Mouse (Mus musculus) midbrain, embryonic 14.5 days (tissue): ENCODE results near the gene Zmynd15. TPM values are rescaled to one million over a fixed set of nuclear protein-coding genes. Genes with fewer than 3 reads are reported as not detected.

Experiments used
- ATAC-seq: fragments of 200-750 bp; cut with Nextera tagmentation; 2 replicates; pipeline ENCODE4 v1.8.0; 2017; ENCODE audit warnings: moderate number of reproducible peaks, moderate library complexity; ENCODE audit not compliant: low FRiP score, low TSS enrichment
- DNase-seq: peaks from one replicate; pipeline ENCODE4 v3.0.0-alpha.2; 2015
- H3K27ac ChIP-seq: fragments of 300-500 bp; sonication (generic); replicated peaks from 2 replicates; pipeline ENCODE4 v1.5.1; 2014; ENCODE audit warnings: mild to moderate bottlenecking, low read depth, low read length, moderate library complexity
- H3K27me3 ChIP-seq: fragments of 300-500 bp; sonication (generic); 2 replicates; pipeline ENCODE4 v1.6.1; 2014; ENCODE audit warnings: low read length, control low read depth, mixed read lengths; ENCODE audit not compliant: control insufficient read depth, insufficient read depth
- H3K36me3 ChIP-seq: fragments of 300-500 bp; sonication (generic); 2 replicates; pipeline ENCODE4 v1.6.1; 2014; ENCODE audit warnings: low read length, control low read depth; ENCODE audit not compliant: control insufficient read depth, insufficient read depth
- H3K4me1 ChIP-seq: fragments of 300-500 bp; sonication (generic); 2 replicates; pipeline ENCODE4 v1.6.1; 2014; ENCODE audit warnings: mild to moderate bottlenecking, antibody characterized with exemption, low read length, control low read depth; ENCODE audit not compliant: control insufficient read depth, insufficient read depth
- H3K4me2 ChIP-seq: fragments of 300-500 bp; sonication (generic); 2 replicates; pipeline ENCODE4 v1.6.1; 2014; ENCODE audit warnings: mild to moderate bottlenecking, low read length, moderate library complexity
- H3K4me3 ChIP-seq: fragments of 300-500 bp; sonication (generic); replicated peaks from 2 replicates; pipeline ENCODE4 v1.5.1; 2014; ENCODE audit warnings: low read depth, low read length
- H3K9ac ChIP-seq: fragments of 300-500 bp; sonication (generic); replicated peaks from 2 replicates; pipeline ENCODE4 v1.6.1; 2014; ENCODE audit warnings: mild to moderate bottlenecking, low read length, moderate library complexity
- H3K9me3 ChIP-seq: fragments of 300-500 bp; sonication (generic); 2 replicates; pipeline ENCODE4 v1.6.1; 2016; ENCODE audit warnings: low read length, control low read depth, mixed read lengths; ENCODE audit not compliant: control insufficient read depth
- WGBS: fragments of 180-500 bp; shearing (Covaris S2); extraction: QIAGEN DNeasy Blood & Tissue Kit; methylation state at CpG from one replicate; pipeline ENCODE4 v1.1.7; 2014; 5-methylcytosine and 5-hydroxymethylcytosine counted together
- polyA plus RNA-seq: library from polyadenylated mRNA; unstranded; fragments of >200 nt; fragmentation: Nextera tagmentation; extraction: Ambion mirVana; gene quantifications from 2 replicates; pipeline ENCODE4 v1.2.1, GENCODE M21; 2014

Gene Zmynd15
- polyA plus RNA-seq, 1 experiment from 2014 or later, result 0.24 TPM

DNA sequence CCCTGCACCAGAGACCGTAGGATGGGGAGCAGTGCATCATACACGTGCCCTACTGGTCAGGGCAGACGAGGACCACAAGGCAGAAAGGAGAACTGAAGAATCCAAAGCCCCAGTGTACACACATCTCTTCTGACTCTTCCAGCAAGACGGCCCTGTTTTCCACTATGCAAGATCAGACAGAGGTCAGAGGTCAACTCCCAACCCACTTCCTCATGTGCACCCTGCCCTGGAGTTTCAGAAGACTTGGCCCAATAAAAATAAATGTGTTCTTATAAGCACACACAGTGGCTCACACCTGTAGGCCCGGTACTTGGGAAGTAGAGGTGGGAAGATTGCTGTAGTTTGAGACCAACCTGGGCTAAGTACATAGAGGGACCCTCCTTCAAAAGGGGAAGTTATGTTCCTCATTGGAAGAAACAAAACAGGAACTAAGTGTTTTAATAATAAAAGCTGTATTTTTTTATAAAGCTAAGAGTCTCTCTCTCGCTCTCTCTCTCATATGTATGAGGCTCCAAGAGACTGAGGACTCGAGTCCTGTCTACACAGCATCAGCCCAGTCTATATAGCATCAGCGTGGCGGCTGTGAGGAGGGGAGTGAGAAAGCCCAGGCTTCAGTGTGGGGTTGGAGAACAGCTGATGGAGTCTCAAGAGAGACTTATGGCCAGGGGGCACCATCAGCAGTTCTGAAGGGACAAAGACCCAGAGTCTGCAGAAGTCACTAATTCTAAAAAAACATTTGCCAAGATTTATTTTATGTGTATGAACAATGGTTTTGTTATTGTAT, 5.8 kb upstream of the Zmynd15 start:
- WGBS, result 91% methylated on average over 9 of the region's 9 CpGs
- ATAC-seq (no peak), DNase-seq (no peak)
- H3K36me3 ChIP-seq, result no peaks in the 10 kb centered on the region
- H3K4me3 ChIP-seq, result no peak overlapping the region
- H3K4me2 ChIP-seq, result peak overlapping the region; percentile 56; the same call in 1 of the 2 replicates
- H3K9me3 ChIP-seq, result no peaks in the 10 kb centered on the region
- peaks cover 21% of the 10 kb centered on the region; the same call in 1 of the 2 replicates for H3K4me1 ChIP-seq
- H3K27ac ChIP-seq, result no peak overlapping the region
- no peak overlapping the region for H3K9ac ChIP-seq
- peaks cover under 1% of the 10 kb centered on the region; the same call in 1 of the 2 replicates for H3K27me3 ChIP-seq

DNA sequence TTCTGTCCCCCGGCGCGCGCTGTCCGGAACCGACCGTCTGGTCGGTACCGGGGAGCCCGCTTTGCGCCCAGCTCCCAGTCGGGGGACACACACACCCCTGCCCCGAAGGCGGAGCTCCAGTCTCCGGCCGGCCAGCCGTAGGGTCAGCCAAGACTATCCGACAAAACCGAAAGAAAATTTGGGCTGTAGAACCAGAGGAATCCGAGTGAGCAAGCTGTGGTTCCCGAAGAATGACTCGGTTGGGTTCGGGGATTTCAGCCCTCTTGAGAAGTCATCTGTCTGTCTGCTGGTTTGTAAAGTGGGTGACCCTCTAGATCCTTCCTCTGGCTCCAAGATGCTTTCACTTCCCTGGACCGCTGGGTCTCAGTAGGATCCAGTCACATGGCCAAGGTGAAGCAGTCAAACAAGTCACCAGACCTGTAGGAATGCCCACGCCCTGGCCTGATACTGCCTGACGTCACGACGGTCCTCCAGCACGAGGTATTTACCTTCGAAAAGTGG, 418 bp downstream of the Zmynd15 start, which contains the start of gene Cxcl16:
Gene Cxcl16 (minus strand): TSS at position 384 of the 501 bp plus-strand sequence.
- DNase-seq, result no peak
- Histone ChIP-seq H3K9me3 (no peaks in the 10 kb centered on the region), H3K9ac (peak within 1 kb of the TSS; percentile 47), H3K36me3 (no peaks in the 10 kb centered on the region), H3K4me2 (peak within 1 kb of the TSS; percentile 56), H3K27me3 (peaks cover 24% of the 10 kb centered on the region), H3K27ac (no peak within 1 kb of the TSS), H3K4me3 (peak within 1 kb of the TSS; percentile 31), H3K4me1 (peaks cover 3% of the 10 kb centered on the region; the same call in 1 of the 2 replicates)
- WGBS, result 5% methylated on average over 30 of the region's 30 CpGs
- no peak for ATAC-seq

DNA sequence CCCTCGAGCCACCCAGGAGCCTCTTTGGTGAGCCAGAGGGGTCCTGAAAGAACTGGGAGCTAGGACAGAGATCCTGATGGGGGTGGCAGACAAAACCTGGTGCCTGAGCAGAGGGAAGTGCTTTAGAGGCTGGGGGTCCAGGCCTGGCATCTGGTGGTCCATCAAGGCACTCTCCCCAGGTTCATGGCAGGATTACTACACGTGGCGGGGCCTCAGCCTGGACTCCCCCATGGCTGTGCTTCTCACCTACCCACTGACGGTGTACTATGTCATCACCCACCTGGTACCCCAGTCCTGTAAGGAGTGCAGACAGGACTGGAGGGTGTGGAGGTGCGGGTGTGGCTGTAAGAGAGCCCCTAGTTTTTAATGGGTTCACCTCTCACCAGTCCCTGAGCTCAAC, 4.7 kb downstream of the Zmynd15 start:
- Histone ChIP-seq H3K9ac (no peak overlapping the region), H3K4me2 (no peak overlapping the region), H3K9me3 (no peaks in the 10 kb centered on the region), H3K36me3 (no peaks in the 10 kb centered on the region), H3K4me1 (peaks cover 8% of the 10 kb centered on the region; the same call in 1 of the 2 replicates), H3K4me3 (no peak overlapping the region), H3K27ac (no peak overlapping the region), H3K27me3 (peaks cover 24% of the 10 kb centered on the region)
- ATAC-seq, result no peak
- no peak for DNase-seq
- WGBS, result 79% methylated on average over 5 of the region's 5 CpGs

DNA sequence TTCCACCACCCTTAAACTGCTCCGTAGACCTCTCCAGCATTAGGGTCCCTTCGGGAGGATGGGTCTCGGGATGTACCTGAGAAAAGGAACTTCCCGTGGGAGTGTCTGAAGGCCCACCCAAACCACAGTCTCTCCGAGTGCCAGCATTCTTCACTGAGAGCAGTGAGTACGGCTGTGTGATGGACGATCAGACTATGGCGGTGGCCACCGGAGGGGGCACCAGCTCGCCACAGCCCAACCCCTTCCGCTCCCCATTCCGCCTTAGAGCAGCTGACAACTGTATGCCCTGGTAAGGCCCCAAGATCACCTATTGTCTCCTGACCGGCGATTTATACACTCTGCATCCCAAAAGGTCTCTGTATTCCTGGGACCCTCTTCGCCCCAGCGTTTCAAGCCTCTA, 6.0 kb downstream of the Zmynd15 start:
- peak overlapping the region; percentile 39 for H3K4me2 ChIP-seq
- H3K27ac ChIP-seq, result no peak overlapping the region
- DNase-seq, result no peak
- no peak overlapping the region for H3K4me3 ChIP-seq
- no peaks in the 10 kb centered on the region for H3K36me3 ChIP-seq
- WGBS, result 28% methylated on average over 16 of the region's 16 CpGs
- peaks cover 14% of the 10 kb centered on the region for H3K27me3 ChIP-seq
- H3K9me3 ChIP-seq, result no peaks in the 10 kb centered on the region
- peak overlapping the region; percentile 29; the same call in 1 of the 2 replicates for H3K9ac ChIP-seq
- no peak for ATAC-seq
- 0 out of 2 replicates have a peak, but pooled peaks cover 5% of the 10 kb centered on the region for H3K4me1 ChIP-seq

DNA sequence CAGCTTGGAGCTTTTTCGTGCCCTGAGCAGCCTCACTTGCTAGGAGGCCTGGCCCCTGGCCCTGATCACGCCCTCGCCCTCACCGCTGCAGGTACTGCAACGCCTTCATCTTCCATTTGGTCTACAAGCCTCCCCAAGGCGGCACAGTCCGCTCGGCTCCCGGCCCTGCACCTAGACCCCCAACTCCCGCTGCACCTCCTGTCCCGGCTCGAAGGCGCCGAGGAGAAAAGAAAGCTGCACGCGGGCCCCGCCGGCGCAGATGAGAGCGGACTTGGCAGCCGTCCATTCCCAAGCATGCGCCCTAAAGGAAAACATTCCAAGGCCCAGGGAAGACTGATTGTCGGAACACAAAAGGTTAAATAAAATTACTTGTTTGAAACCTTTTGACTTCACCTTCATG, 6.6 kb downstream of the Zmynd15 start:
- H3K27ac ChIP-seq, result no peak overlapping the region
- H3K9ac ChIP-seq, result peak overlapping the region; percentile 29; the same call in 1 of the 2 replicates
- H3K4me3 ChIP-seq, result no peak overlapping the region
- no peaks in the 10 kb centered on the region for H3K36me3 ChIP-seq
- DNase-seq, result peak; percentile 43
- WGBS, result 13% methylated on average over 23 of the region's 23 CpGs
- ATAC-seq, result no peak
- no peaks in the 10 kb centered on the region for H3K9me3 ChIP-seq
- 0 out of 2 replicates have a peak, but pooled peaks cover 5% of the 10 kb centered on the region for H3K4me1 ChIP-seq
- peaks cover 8% of the 10 kb centered on the region; the same call in 1 of the 2 replicates for H3K27me3 ChIP-seq
- H3K4me2 ChIP-seq, result peak overlapping the region; percentile 39

DNA sequence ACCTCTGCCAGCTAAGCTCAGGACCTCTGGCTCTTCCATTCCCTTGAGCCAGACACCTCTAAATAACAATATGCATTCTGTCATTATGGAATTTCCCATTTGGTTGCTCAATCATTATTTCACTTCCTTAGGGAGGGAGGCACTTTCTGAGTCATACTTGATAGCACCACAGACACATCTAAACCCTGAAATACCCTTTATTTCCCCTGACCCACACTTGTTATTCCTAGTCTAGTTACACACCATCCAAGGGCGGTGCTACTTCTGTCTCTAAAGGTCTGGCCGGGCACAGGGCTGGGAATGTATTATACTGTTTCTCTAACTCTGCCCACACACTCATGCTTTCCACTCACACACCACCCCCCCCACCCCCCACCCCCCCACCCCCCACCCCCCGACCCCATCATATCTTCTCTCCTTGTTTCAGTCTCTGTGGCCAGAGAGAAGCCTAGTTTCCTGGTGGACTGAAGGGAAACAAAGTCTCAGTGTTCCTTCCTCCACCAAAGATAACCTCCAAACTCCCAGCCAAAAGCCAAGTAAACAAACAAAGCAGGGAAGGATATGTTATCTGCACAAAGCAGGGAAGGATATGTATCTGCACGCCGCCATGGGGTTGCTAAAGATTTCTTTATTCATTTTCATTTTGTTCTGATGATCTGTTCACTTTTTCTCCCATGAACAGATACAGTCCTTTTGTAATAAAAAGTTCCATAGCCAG, 8.8 kb downstream of the Zmynd15 start:
- Histone ChIP-seq H3K4me2 (no peak overlapping the region), H3K9ac (no peak overlapping the region), H3K27me3 (peaks cover 7% of the 10 kb centered on the region; the same call in 1 of the 2 replicates), H3K27ac (no peak overlapping the region), H3K36me3 (no peaks in the 10 kb centered on the region), H3K4me3 (no peak overlapping the region), H3K4me1 (0 out of 2 replicates have a peak, but pooled peaks cover 5% of the 10 kb centered on the region), H3K9me3 (no peaks in the 10 kb centered on the region)
- 87% methylated on average over 5 of the region's 5 CpGs for WGBS
- ATAC-seq (no peak), DNase-seq (no peak)

DNA sequence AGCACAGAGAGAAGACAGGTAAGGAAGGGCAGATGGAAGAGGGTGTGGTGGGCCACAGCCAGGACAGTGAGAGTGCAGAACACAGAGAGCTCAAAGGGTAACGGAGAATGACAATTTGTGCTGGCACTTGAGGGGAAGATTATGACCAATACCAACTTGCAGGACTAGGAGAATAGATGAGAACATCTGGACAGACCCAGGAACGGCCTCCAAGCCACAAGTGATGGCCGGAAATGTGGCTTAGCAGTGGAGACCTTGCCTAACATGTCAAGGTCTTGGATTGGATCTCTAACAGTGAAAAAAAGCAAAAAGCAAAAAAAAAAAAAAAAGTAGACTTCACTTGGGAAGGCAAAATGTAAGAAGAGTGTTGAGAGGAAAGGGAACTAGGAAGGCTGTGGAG, 10.5 kb downstream of the Zmynd15 start:
- WGBS, result 87% methylated on average over 3 of the region's 3 CpGs

DNA sequence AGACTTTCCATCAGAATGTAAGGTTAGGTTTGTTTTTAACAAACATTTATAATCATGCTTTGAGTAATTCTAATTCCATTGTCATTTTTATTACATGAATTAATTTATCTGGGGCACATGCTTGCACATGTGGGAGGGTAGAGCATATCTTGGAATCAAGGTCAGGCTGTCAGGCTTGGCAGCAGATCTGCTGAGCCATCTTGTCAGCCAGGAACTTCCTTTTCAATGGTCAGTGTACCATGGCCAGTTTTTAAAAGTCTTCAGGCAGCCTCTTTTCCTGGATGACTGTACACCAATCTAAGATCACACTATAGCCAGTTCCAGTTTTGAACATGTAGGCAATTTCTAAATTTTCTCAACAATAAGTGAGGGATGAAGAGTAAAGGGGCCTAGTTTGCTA, 13.5 kb downstream of the Zmynd15 start:
- Histone ChIP-seq H3K4me2 (no peak overlapping the region), H3K4me1 (no peaks in the 10 kb centered on the region), H3K9ac (no peak overlapping the region), H3K36me3 (no peaks in the 10 kb centered on the region), H3K9me3 (no peaks in the 10 kb centered on the region), H3K27me3 (no peaks in the 10 kb centered on the region), H3K27ac (no peak overlapping the region), H3K4me3 (no peak overlapping the region)
- no peak for DNase-seq
- ATAC-seq, result no peak

More for the DNA sequence above, 10.5 kb downstream of the Zmynd15 start:
- 0 out of 2 replicates have a peak, but pooled peaks cover 5% of the 10 kb centered on the region for H3K4me1 ChIP-seq
- H3K36me3 ChIP-seq, result no peaks in the 10 kb centered on the region
- H3K9me3 ChIP-seq, result no peaks in the 10 kb centered on the region
- no peak overlapping the region for H3K4me2 ChIP-seq
- no peak overlapping the region for H3K27ac ChIP-seq
- H3K9ac ChIP-seq, result no peak overlapping the region
- DNase-seq (no peak), ATAC-seq (no peak)
- no peak overlapping the region for H3K4me3 ChIP-seq
- peaks cover 5% of the 10 kb centered on the region; the same call in 1 of the 2 replicates for H3K27me3 ChIP-seq
